24 mouse cellular contexts compared by ENCODE assay signal in genomic region chr17:66378127-66378526, GRCm38 (mm10).
A peak's percentile ranks its signal among the peaks of the same experiment; 100 is the strongest.
DNase-seq lines count a peak whose midpoint lies in the region; ATAC-seq and TF ChIP-seq lines count a peak whose summit lies in the region.
"Had no signal": no experiment of that assay in that cellular context is flagged by ENCODE, and none has a peak within 500 bp of the region (broad histone marks: within the 10 kb centered on the region; RNA-seq: fewer than 3 reads in every experiment).

No protein-coding gene starts in this region.

- WGBS in cerebellum, adult 2 months: 71% methylated on average over 17 of the region's 17 CpGs
- 90% methylated on average over 17 of the region's 17 CpGs for WGBS in midbrain, embryonic 12.5 days
- WGBS in midbrain, embryonic 15.5 days: 88% methylated on average over 17 of the region's 17 CpGs
- WGBS in kidney, adult 2 months: 84% methylated on average over 17 of the region's 17 CpGs

- H3K4me1 ChIP-seq in cerebellum, adult 2 months (ENCODE audit: control insufficient read depth, insufficient read depth, low read length): peaks cover 68% of the 10 kb centered on the region
- H3K4me1 ChIP-seq in midbrain, embryonic 12.5 days: peaks cover 10% of the 10 kb centered on the region; the same call in 1 of the 2 replicates
- no peaks in the 10 kb centered on the region for H3K4me1 ChIP-seq in midbrain, embryonic 15.5 days
- no peaks in the 10 kb centered on the region for H3K4me1 ChIP-seq in kidney, adult 2 months (ENCODE audit: control insufficient read depth, insufficient read depth, low read length)
- H3K4me1 ChIP-seq: hindbrain, embryonic 15.5 days had no signal

- no peaks in the 10 kb centered on the region for H3K9me3 ChIP-seq in midbrain, embryonic 12.5 days
- no peaks in the 10 kb centered on the region for H3K9me3 ChIP-seq in midbrain, embryonic 15.5 days
- H3K9me3 ChIP-seq: embryonic facial prominence, embryonic 15.5 days; forebrain, embryonic 10.5 days; heart, embryonic 10.5 days; hindbrain, embryonic 15.5 days had no signal

- no peak for ATAC-seq in midbrain, embryonic 12.5 days (ENCODE audit: low FRiP score, low read depth)
- no peak for ATAC-seq in midbrain, embryonic 15.5 days (replicated peaks)
- ATAC-seq in granulocyte monocyte progenitor cell, adult 5-6 weeks (replicated peaks; ENCODE audit: poor library complexity, severe bottlenecking): peak; percentile 81
- ATAC-seq: activated CD4-positive, CD25-positive, alpha-beta regulatory T cell, adult 4 months; forebrain, embryonic 14.5 days; Patski had no signal

- H3K27ac ChIP-seq in cerebellum, adult 2 months (ENCODE audit: insufficient read depth, low read length): peak overlapping the region; percentile 16; the same call in 1 of the 2 replicates
- 0 out of 2 replicates have a peak overlapping the region, but pooled peaks have one; percentile 20 for H3K27ac ChIP-seq in midbrain, embryonic 12.5 days (replicated peaks)
- H3K27ac ChIP-seq in midbrain, embryonic 15.5 days: no peak overlapping the region
- no peak overlapping the region for H3K27ac ChIP-seq in kidney, adult 2 months (ENCODE audit: insufficient read depth, low read depth, low read length)
- H3K27ac ChIP-seq: embryonic facial prominence, embryonic 15.5 days; gastrocnemius, adult 2 months; heart, embryonic 10.5 days; hindbrain, embryonic 15.5 days had no signal

- H3K27me3 ChIP-seq in cerebellum, adult 2 months (ENCODE audit: control insufficient read depth, insufficient read depth, low read length): no peaks in the 10 kb centered on the region
- no peaks in the 10 kb centered on the region for H3K27me3 ChIP-seq in midbrain, embryonic 12.5 days
- no peaks in the 10 kb centered on the region for H3K27me3 ChIP-seq in midbrain, embryonic 15.5 days (replicated peaks)
- no peaks in the 10 kb centered on the region for H3K27me3 ChIP-seq in kidney, adult 2 months (replicated peaks; ENCODE audit: control insufficient read depth, insufficient read depth, low read length)
- H3K27me3 ChIP-seq: embryonic facial prominence, embryonic 15.5 days; hindbrain, embryonic 15.5 days; Patski had no signal

- H3K9ac ChIP-seq in midbrain, embryonic 12.5 days (replicated peaks): no peak overlapping the region
- no peak overlapping the region for H3K9ac ChIP-seq in midbrain, embryonic 15.5 days
- H3K9ac ChIP-seq: embryonic facial prominence, embryonic 15.5 days; hindbrain, embryonic 15.5 days had no signal

- H3K4me3 ChIP-seq in cerebellum, adult 2 months (replicated peaks; ENCODE audit: insufficient read depth, low read depth, low read length): no peak overlapping the region
- no peak overlapping the region for H3K4me3 ChIP-seq in midbrain, embryonic 12.5 days
- no peak overlapping the region for H3K4me3 ChIP-seq in midbrain, embryonic 15.5 days
- H3K4me3 ChIP-seq in kidney, adult 2 months (ENCODE audit: insufficient read depth, low read depth, low read length): no peak overlapping the region
- H3K4me3 ChIP-seq: embryonic facial prominence, embryonic 15.5 days; erythroblast, embryonic 14.5 days; forebrain, embryonic 10.5 days; gastrocnemius, adult 2 months; heart, embryonic 10.5 days; hindbrain, embryonic 15.5 days had no signal

- no peak for TF ChIP-seq CTCF in cerebellum, adult 2 months (IDR thresholded peaks at IDR 0.05; ENCODE audit: borderline replicate concordance, insufficient read depth, low read depth, low read length)
- no peak for TF ChIP-seq CTCF in kidney, adult 2 months (conservative IDR thresholded peaks at IDR 0.05; ENCODE audit: insufficient read depth, insufficient read length, low read depth, low read length)

- no peak overlapping the region for H3K4me2 ChIP-seq in midbrain, embryonic 12.5 days (replicated peaks)
- H3K4me2 ChIP-seq in midbrain, embryonic 15.5 days: no peak overlapping the region
- H3K4me2 ChIP-seq: embryonic facial prominence, embryonic 15.5 days; hindbrain, embryonic 15.5 days had no signal

- peak in 1 of 2 experiments; percentile 37 for DNase-seq in cerebellum, adult 2 months
- DNase-seq in cerebellum, postnatal 4 days (ENCODE audit: low spot score in 2 of 2): no peak
- no peak for DNase-seq in B cell, adult 2 months
- no peak for DNase-seq in kidney, adult 2 months
- DNase-seq: adrenal gland, postnatal 14 days; cerebellum, adult 11-12 months; cerebellum, adult 9-11 months; cerebellum, postnatal 36 days; embryo, embryonic 11 days; gastrocnemius, adult 2 months; gastrocnemius, postnatal 25 days; heart, adult 18-20 months; heart, postnatal 10 days had no signal

- TF ChIP-seq POLR2A in cerebellum, adult 2 months (IDR thresholded peaks at IDR 0.05; ENCODE audit: borderline replicate concordance, insufficient read depth, low read length): no peak
- no peak for TF ChIP-seq POLR2A in kidney, adult 2 months (IDR thresholded peaks at IDR 0.05; ENCODE audit: low read depth, low read length)

- peaks cover 65% of the 10 kb centered on the region for H3K36me3 ChIP-seq in midbrain, embryonic 12.5 days
- no peaks in the 10 kb centered on the region for H3K36me3 ChIP-seq in midbrain, embryonic 15.5 days (replicated peaks)
- H3K36me3 ChIP-seq in kidney, adult 2 months (ENCODE audit: control insufficient read depth, insufficient read depth, low read length): no peaks in the 10 kb centered on the region
- H3K36me3 ChIP-seq: embryonic facial prominence, embryonic 15.5 days had no signal

Comparison
In these comparisons a context has a peak if more than half of its experiments do, and no peak if none do; other contexts are left out.
1. H3K27ac ChIP-seq: peak in cerebellum, adult 2 months (single experiment) and midbrain, embryonic 12.5 days (single experiment); none in midbrain, embryonic 15.5 days (single experiment) and kidney, adult 2 months (single experiment).